Mouse (Mus musculus) liver, postnatal 0 days (tissue): ENCODE data around the gene Ankrd55.

Experiments
- CTCF ChIP-seq: sonication (generic); IDR thresholded peaks from 2 replicates; pipeline ENCODE4 v1.5.1; 2016; ENCODE audit warnings: antibody characterized with exemption, low read depth
- EP300 ChIP-seq: IDR thresholded peaks from 2 replicates; pipeline ENCODE4 v1.6.1; 2016; ENCODE audit warnings: antibody characterized with exemption, low read depth, mild to moderate bottlenecking

GRCm38 (mm10) chr13:112289338-112289737 is 1.1 kb downstream of the Ankrd55 start:
- no peak for TF ChIP-seq CTCF
- TF ChIP-seq EP300, result no peak
